Mouse (Mus musculus) megakaryocyte, embryonic 14.5 days (primary cell): Measurements from ENCODE around the gene Prtn3. TPM values are rescaled to one million over a fixed set of nuclear protein-coding genes. Genes with fewer than 3 reads are reported as not detected.

Source experiments
- H3K27me3 ChIP-seq: replicated peaks from 2 replicates; pipeline ENCODE3; 2012; ENCODE audit warnings: inconsistent platforms
- H3K36me3 ChIP-seq: replicated peaks from 2 replicates; pipeline ENCODE3; 2012; ENCODE audit warnings: low read length, inconsistent platforms, mixed read lengths
- H3K4me1 ChIP-seq: 2 replicates; pipeline ENCODE4 v1.6.1; 2012; ENCODE audit warnings: inconsistent platforms
- H3K4me3 ChIP-seq: replicated peaks from 2 replicates; pipeline ENCODE3; 2012; ENCODE audit warnings: moderate library complexity, mild to moderate bottlenecking, inconsistent platforms
- H3K9me3 ChIP-seq: 2 replicates; pipeline ENCODE4 v1.6.1; 2012; ENCODE audit warnings: inconsistent platforms
- FLI1 ChIP-seq: IDR thresholded peaks from 2 replicates; pipeline ENCODE4 v1.6.1; 2012; ENCODE audit warnings: low read length, inconsistent platforms, mixed read lengths
- GATA1 ChIP-seq: IDR thresholded peaks from 3 replicates; pipeline ENCODE4 v1.6.1; 2012; ENCODE audit warnings: mixed read lengths, low read length, inconsistent platforms, borderline replicate concordance
- polyA plus RNA-seq: library from polyadenylated mRNA; stranded (reverse); fragments of >175 nt; gene quantifications from 2 replicates; pipeline ENCODE4 v1.2.3, GENCODE M21; 2012; ENCODE audit warnings: low replicate concordance; ENCODE audit not compliant: insufficient read depth

Prtn3 gene
- polyA plus RNA-seq, 1 experiment = 434 TPM

GRCm38 (mm10) chr10:79854801-79855541 is 19.3 kb upstream of the Prtn3 start:
- TF ChIP-seq GATA1 (no peak), FLI1 (no peak)
- H3K9me3 ChIP-seq = no peaks in the 10 kb centered on the region
- H3K4me1 ChIP-seq = peaks cover 72% of the 10 kb centered on the region
- peaks cover 43% of the 10 kb centered on the region for H3K36me3 ChIP-seq
- H3K27me3 ChIP-seq = no peaks in the 10 kb centered on the region
- H3K4me3 ChIP-seq = peak overlapping the region; percentile 98

GRCm38 (mm10) chr10:79855558-79856184 is 18.6 kb upstream of the Prtn3 start:
- H3K4me3 ChIP-seq = peak overlapping the region; percentile 98
- H3K36me3 ChIP-seq = peaks cover 50% of the 10 kb centered on the region
- peaks cover 72% of the 10 kb centered on the region for H3K4me1 ChIP-seq
- H3K9me3 ChIP-seq = no peaks in the 10 kb centered on the region
- H3K27me3 ChIP-seq = no peaks in the 10 kb centered on the region
- no peak for TF ChIP-seq FLI1
- no peak for TF ChIP-seq GATA1

- Histone ChIP-seq H3K4me1 (peaks cover 72% of the 10 kb centered on the region), H3K4me3 (peak overlapping the region; percentile 98), H3K9me3 (no peaks in the 10 kb centered on the region), H3K36me3 (peaks cover 54% of the 10 kb centered on the region), H3K27me3 (no peaks in the 10 kb centered on the region)
- TF ChIP-seq GATA1 = no peak
- no peak for TF ChIP-seq FLI1
These were observed 18.0 kb upstream of the Prtn3 start for GRCm38 (mm10) chr10:79856280-79856679.

GRCm38 (mm10) chr10:79856704-79857451 is 17.4 kb upstream of the Prtn3 start:
- peaks cover 60% of the 10 kb centered on the region for H3K36me3 ChIP-seq
- no peaks in the 10 kb centered on the region for H3K27me3 ChIP-seq
- no peaks in the 10 kb centered on the region for H3K9me3 ChIP-seq
- peaks cover 70% of the 10 kb centered on the region for H3K4me1 ChIP-seq
- TF ChIP-seq FLI1 = no peak
- no peak for TF ChIP-seq GATA1
- H3K4me3 ChIP-seq = peak overlapping the region; percentile 98

- TF ChIP-seq GATA1 (no peak), FLI1 (no peak)
- peaks cover 70% of the 10 kb centered on the region for H3K4me1 ChIP-seq
- H3K9me3 ChIP-seq = no peaks in the 10 kb centered on the region
- peak overlapping the region; percentile 98 for H3K4me3 ChIP-seq
- H3K36me3 ChIP-seq = peaks cover 65% of the 10 kb centered on the region
- H3K27me3 ChIP-seq = no peaks in the 10 kb centered on the region
These were observed 16.8 kb upstream of the Prtn3 start for GRCm38 (mm10) chr10:79857452-79857811.

GRCm38 (mm10) chr10:79857894-79858293 is 16.4 kb upstream of the Prtn3 start:
- Histone ChIP-seq H3K9me3 (no peaks in the 10 kb centered on the region), H3K4me3 (peak overlapping the region; percentile 98), H3K27me3 (no peaks in the 10 kb centered on the region), H3K36me3 (peaks cover 70% of the 10 kb centered on the region), H3K4me1 (peaks cover 70% of the 10 kb centered on the region)
- TF ChIP-seq GATA1 = no peak
- TF ChIP-seq FLI1 = no peak

GRCm38 (mm10) chr10:79858416-79859074 is 15.7 kb upstream of the Prtn3 start:
- TF ChIP-seq GATA1 (no peak), FLI1 (no peak)
- H3K36me3 ChIP-seq = peaks cover 74% of the 10 kb centered on the region
- H3K27me3 ChIP-seq = no peaks in the 10 kb centered on the region
- H3K9me3 ChIP-seq = no peaks in the 10 kb centered on the region
- peaks cover 67% of the 10 kb centered on the region for H3K4me1 ChIP-seq
- peak overlapping the region; percentile 98 for H3K4me3 ChIP-seq

- Histone ChIP-seq H3K4me1 (peaks cover 67% of the 10 kb centered on the region), H3K36me3 (peaks cover 75% of the 10 kb centered on the region), H3K9me3 (no peaks in the 10 kb centered on the region), H3K27me3 (no peaks in the 10 kb centered on the region), H3K4me3 (no peak overlapping the region)
- no peak for TF ChIP-seq FLI1
- no peak for TF ChIP-seq GATA1
These were observed 15.2 kb upstream of the Prtn3 start for GRCm38 (mm10) chr10:79859116-79859515.

- Histone ChIP-seq H3K4me1 (peaks cover 76% of the 10 kb centered on the region), H3K9me3 (no peaks in the 10 kb centered on the region), H3K27me3 (no peaks in the 10 kb centered on the region), H3K36me3 (peaks cover 85% of the 10 kb centered on the region), H3K4me3 (peak overlapping the region; percentile 53)
- TF ChIP-seq FLI1 (no peak), GATA1 (no peak)
These were observed 14.0 kb upstream of the Prtn3 start for GRCm38 (mm10) chr10:79860079-79860911.
